Mouse (Mus musculus): ENCODE results near the gene Mllt3.

DNA sequence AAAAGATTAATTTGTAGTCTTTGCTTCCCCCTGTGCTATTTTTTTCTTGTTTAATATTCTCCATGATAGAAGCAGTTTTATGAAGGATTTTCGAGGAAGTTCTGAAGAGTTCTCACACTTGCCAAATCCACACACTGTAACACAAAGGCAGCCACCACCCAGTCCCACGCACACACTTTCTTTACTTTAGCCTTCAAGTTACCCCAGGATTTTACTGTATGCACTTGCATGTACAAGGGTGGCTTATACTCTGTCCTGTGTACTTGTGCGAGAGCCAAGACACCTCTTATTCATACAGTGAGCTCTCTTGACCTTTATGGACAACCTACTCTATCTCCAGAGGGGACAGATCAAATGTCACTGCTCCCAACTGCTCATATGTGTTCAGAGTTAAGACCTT, 209.5 kb downstream of the Mllt3 start:
- TF ChIP-seq CTCF (conservative IDR thresholded peaks at IDR 0.05; ENCODE audit: low read length) (no peak), NANOG (IDR thresholded peaks at IDR 0.05; ENCODE audit: borderline replicate concordance, low read length) (no peak)
